Mouse (Mus musculus): ENCODE measurements around the gene Cfap161. TPM values are rescaled to one million over a fixed set of nuclear protein-coding genes. Genes with fewer than 3 reads are reported as not detected.

The Cfap161 gene
- 3.6 and 5.2 TPM in 2 replicates for polyA plus RNA-seq (2014; fragmentation: Nextera tagmentation; extraction: Ambion mirVana)

- Histone ChIP-seq H3K27ac (ENCODE audit: low read depth, low read length) (no peak within 1 kb of the TSS), H3K36me3 (ENCODE audit: control insufficient read depth, insufficient read depth, low read length) (no peaks in the 10 kb centered on the region), H3K4me3 (ENCODE audit: low read depth, low read length) (no peak within 1 kb of the TSS), H3K4me2 (peak within 1 kb of the TSS; percentile 51), H3K4me1 (ENCODE audit: control insufficient read depth, insufficient read depth, low read length) (peaks cover 9% of the 10 kb centered on the region), H3K9ac (ENCODE audit: low read depth, low read length) (no peak within 1 kb of the TSS), H3K9me3 (replicated peaks; ENCODE audit: control insufficient read depth, low read length) (no peaks in the 10 kb centered on the region), H3K27me3 (ENCODE audit: control insufficient read depth, insufficient read depth, low read length) (no peaks in the 10 kb centered on the region)
- ATAC-seq (replicated peaks; ENCODE audit: insufficient number of reproducible peaks, low FRiP score, low TSS enrichment), result peak; percentile 76
- WGBS (ENCODE audit: insufficient replicate concordance), result 9% methylated on average over 14 of the region's 14 CpGs
Observed at GRCm38 (mm10) chr7:83794705-83795104, at the start of gene Cfap161. TSS of gene Cfap161 (minus strand) at chr7:83794880.

DNA sequence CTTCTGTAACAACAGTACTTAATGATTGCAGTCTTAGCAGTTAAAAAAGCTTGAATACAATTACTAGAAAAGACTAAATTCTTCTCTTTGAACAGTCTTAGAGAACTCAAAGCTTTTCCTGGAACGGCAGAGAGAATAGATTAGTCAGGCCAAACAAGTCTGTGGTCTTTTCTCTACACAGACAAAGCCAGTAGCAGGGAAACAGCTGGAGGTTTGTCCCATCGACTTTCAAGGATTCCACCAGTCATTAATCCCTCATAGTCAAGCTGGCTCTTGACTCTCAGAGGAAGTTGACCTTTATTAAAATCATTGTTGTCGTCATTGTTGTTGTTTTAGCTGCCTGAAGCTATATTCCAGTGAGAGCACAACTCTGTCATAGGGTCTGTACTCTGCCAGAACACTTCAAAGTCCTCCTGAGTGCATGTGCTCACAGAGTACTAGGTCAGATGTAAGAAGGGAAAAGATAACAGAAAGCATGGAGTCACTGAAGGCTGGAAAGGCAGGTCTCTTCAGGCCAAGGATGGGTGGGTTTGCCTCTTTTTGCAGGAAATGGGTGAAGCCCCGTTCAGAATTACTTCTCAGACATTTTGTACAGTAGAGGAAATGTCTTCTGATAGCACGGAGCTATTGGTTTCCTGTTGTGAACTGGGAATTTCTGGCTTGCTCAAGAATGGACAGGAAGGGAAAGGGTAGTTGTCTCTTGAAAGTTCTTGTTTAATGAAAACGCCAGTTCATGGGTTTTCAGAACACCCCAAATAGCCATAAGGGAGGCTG, 48.0 kb upstream of the Cfap161 start:
- Histone ChIP-seq H3K36me3 (ENCODE audit: control insufficient read depth, insufficient read depth, low read length) (no peaks in the 10 kb centered on the region), H3K4me2 (no peak overlapping the region), H3K27me3 (ENCODE audit: control insufficient read depth, insufficient read depth, low read length) (no peaks in the 10 kb centered on the region), H3K4me1 (ENCODE audit: control insufficient read depth, insufficient read depth, low read length) (peaks cover 10% of the 10 kb centered on the region), H3K4me3 (ENCODE audit: low read depth, low read length) (no peak overlapping the region), H3K9me3 (replicated peaks; ENCODE audit: control insufficient read depth, low read length) (no peaks in the 10 kb centered on the region), H3K27ac (ENCODE audit: low read depth, low read length) (peak overlapping the region; percentile 30; the same call in 1 of the 2 replicates), H3K9ac (ENCODE audit: low read depth, low read length) (no peak overlapping the region)
- WGBS (ENCODE audit: insufficient replicate concordance), result 53% methylated on average over 6 of the region's 6 CpGs
- 0 out of 2 replicates have a peak, but pooled peaks have one; percentile 18 for ATAC-seq (replicated peaks; ENCODE audit: insufficient number of reproducible peaks, low FRiP score, low TSS enrichment)

GRCm38 (mm10) chr7:83840076-83840475, 45.4 kb upstream of the Cfap161 start:
- no peak overlapping the region for H3K4me2 ChIP-seq
- H3K4me1 ChIP-seq (ENCODE audit: control insufficient read depth, insufficient read depth, low read length), result peaks cover 10% of the 10 kb centered on the region
- H3K27ac ChIP-seq (ENCODE audit: low read depth, low read length), result no peak overlapping the region
- no peak overlapping the region for H3K9ac ChIP-seq (ENCODE audit: low read depth, low read length)
- H3K4me3 ChIP-seq (ENCODE audit: low read depth, low read length), result no peak overlapping the region
- H3K9me3 ChIP-seq (replicated peaks; ENCODE audit: control insufficient read depth, low read length), result no peaks in the 10 kb centered on the region
- H3K36me3 ChIP-seq (ENCODE audit: control insufficient read depth, insufficient read depth, low read length), result no peaks in the 10 kb centered on the region
- no peak for ATAC-seq (replicated peaks; ENCODE audit: insufficient number of reproducible peaks, low FRiP score, low TSS enrichment)
- no peaks in the 10 kb centered on the region for H3K27me3 ChIP-seq (ENCODE audit: control insufficient read depth, insufficient read depth, low read length)
- WGBS (ENCODE audit: insufficient replicate concordance), result 75% methylated on average over 2 of the region's 2 CpGs

DNA sequence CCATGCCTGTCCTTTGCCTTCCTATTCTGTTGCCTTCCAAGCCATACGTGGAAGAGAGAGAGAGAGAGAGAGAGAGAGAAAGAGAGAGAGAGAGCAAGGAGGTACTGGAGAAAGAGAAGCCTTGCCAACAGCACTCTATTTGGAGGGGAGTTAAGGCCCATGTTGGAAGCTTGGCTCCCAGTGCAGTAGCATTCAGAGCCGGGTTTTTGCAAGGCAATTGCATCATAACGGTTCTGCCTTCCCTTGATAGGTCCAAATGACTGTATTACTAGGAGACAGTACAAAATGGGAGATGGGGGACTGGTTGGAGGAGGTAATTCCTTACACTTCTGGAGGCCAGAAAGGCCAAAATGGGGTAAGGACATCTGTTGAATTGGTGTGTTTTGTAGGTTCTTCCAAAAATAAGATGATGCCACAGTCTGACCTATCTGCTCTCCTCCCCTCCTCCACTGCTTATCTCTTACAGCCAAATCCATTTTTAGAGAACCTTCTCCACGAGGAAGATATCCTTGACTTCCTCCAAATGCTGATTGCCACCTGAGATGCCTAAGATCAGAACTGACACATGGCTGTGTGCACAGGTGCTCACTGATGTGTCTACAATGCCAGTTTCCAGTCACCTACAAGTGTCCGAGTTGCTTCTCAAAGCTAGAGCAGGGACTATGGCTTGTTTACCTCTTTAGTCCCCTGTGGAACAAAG, 44.0 kb upstream of the Cfap161 start:
- Histone ChIP-seq H3K4me1 (ENCODE audit: control insufficient read depth, insufficient read depth, low read length) (peaks cover 10% of the 10 kb centered on the region), H3K4me2 (no peak overlapping the region), H3K27me3 (ENCODE audit: control insufficient read depth, insufficient read depth, low read length) (no peaks in the 10 kb centered on the region), H3K36me3 (ENCODE audit: control insufficient read depth, insufficient read depth, low read length) (no peaks in the 10 kb centered on the region), H3K27ac (ENCODE audit: low read depth, low read length) (no peak overlapping the region), H3K9me3 (replicated peaks; ENCODE audit: control insufficient read depth, low read length) (no peaks in the 10 kb centered on the region), H3K9ac (ENCODE audit: low read depth, low read length) (no peak overlapping the region), H3K4me3 (ENCODE audit: low read depth, low read length) (no peak overlapping the region)
- 62% methylated on average over 5 of the region's 5 CpGs for WGBS (ENCODE audit: insufficient replicate concordance)
- no peak for ATAC-seq (replicated peaks; ENCODE audit: insufficient number of reproducible peaks, low FRiP score, low TSS enrichment)

GRCm38 (mm10) chr7:83829355-83829754, 34.7 kb upstream of the Cfap161 start:
- no peaks in the 10 kb centered on the region for H3K36me3 ChIP-seq (ENCODE audit: control insufficient read depth, insufficient read depth, low read length)
- H3K4me3 ChIP-seq (ENCODE audit: low read depth, low read length), result no peak overlapping the region
- no peak overlapping the region for H3K4me2 ChIP-seq
- H3K27ac ChIP-seq (ENCODE audit: low read depth, low read length), result no peak overlapping the region
- peaks cover 5% of the 10 kb centered on the region; the same call in 1 of the 2 replicates for H3K4me1 ChIP-seq (ENCODE audit: control insufficient read depth, insufficient read depth, low read length)
- no peak for ATAC-seq (replicated peaks; ENCODE audit: insufficient number of reproducible peaks, low FRiP score, low TSS enrichment)
- H3K9ac ChIP-seq (ENCODE audit: low read depth, low read length), result no peak overlapping the region
- H3K27me3 ChIP-seq (ENCODE audit: control insufficient read depth, insufficient read depth, low read length), result no peaks in the 10 kb centered on the region
- no peaks in the 10 kb centered on the region for H3K9me3 ChIP-seq (replicated peaks; ENCODE audit: control insufficient read depth, low read length)
- 87% methylated on average over 7 of the region's 7 CpGs for WGBS (ENCODE audit: insufficient replicate concordance)

DNA sequence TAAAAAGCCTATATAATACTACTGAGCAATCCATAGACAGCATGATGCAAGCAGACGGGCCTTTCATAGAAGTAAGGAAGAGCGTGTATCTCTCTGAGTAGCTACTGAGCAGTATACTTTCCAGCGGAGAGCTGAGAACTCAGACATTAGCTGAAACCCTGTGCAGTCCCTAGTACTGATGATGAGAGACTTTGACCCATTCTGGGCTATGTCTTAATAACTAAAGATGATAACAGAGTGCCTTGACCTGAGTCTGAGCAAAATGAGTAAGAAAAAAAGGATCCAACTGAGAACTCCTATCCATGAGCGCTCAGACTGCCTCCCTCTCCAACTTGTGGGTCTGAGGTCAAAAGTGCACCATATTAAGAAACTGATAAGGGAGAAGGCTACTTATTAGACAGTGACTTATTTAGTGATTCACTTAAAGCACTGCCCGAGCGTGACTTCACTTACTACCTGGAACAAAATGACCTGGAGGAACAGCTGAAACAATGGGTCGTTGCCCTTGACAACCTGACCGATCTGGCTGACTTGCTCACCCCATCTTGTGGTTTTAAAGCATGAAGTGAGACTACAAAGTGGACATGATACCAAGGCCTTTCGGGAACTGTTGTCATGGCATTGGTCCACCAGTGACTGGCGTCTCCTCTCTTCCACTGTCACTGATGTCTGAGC, 32.9 kb upstream of the Cfap161 start:
- H3K27ac ChIP-seq (ENCODE audit: low read depth, low read length), result no peak overlapping the region
- ATAC-seq (replicated peaks; ENCODE audit: insufficient number of reproducible peaks, low FRiP score, low TSS enrichment), result no peak
- H3K27me3 ChIP-seq (ENCODE audit: control insufficient read depth, insufficient read depth, low read length), result no peaks in the 10 kb centered on the region
- 73% methylated on average over 10 of the region's 10 CpGs for WGBS (ENCODE audit: insufficient replicate concordance)
- H3K4me2 ChIP-seq, result no peak overlapping the region
- H3K9ac ChIP-seq (ENCODE audit: low read depth, low read length), result no peak overlapping the region
- H3K9me3 ChIP-seq (replicated peaks; ENCODE audit: control insufficient read depth, low read length), result 0 out of 2 replicates have a peak, but pooled peaks cover under 1% of the 10 kb centered on the region
- peaks cover 5% of the 10 kb centered on the region; the same call in 1 of the 2 replicates for H3K4me1 ChIP-seq (ENCODE audit: control insufficient read depth, insufficient read depth, low read length)
- no peak overlapping the region for H3K4me3 ChIP-seq (ENCODE audit: low read depth, low read length)
- no peaks in the 10 kb centered on the region for H3K36me3 ChIP-seq (ENCODE audit: control insufficient read depth, insufficient read depth, low read length)

GRCm38 (mm10) chr7:83826808-83827207, 32.1 kb upstream of the Cfap161 start:
- WGBS (ENCODE audit: insufficient replicate concordance), result 71% methylated on average over 2 of the region's 2 CpGs
- ATAC-seq (replicated peaks; ENCODE audit: insufficient number of reproducible peaks, low FRiP score, low TSS enrichment), result no peak

DNA sequence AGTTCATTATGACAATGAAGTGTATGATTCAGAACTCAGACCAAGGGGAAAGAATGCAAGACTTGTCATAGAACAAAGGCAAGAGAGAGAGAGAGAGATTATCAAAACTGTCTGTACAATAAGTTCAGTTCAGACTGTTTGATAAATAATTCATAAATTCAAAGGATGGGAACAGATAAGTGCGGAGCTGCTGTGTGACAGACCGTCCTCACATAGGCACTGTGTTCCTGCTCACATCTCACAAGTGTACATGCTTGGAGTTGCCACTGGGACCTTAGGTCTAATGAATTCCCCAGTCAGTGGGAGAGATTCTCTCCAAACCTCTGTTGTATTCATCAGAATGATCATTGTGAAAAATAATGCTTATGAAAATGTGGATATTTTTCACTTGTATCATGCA, 27.3 kb upstream of the Cfap161 start:
- ATAC-seq (replicated peaks; ENCODE audit: insufficient number of reproducible peaks, low FRiP score, low TSS enrichment), result no peak
- H3K4me3 ChIP-seq (ENCODE audit: low read depth, low read length), result no peak overlapping the region
- 0 out of 2 replicates have a peak, but pooled peaks cover 2% of the 10 kb centered on the region for H3K9me3 ChIP-seq (replicated peaks; ENCODE audit: control insufficient read depth, low read length)
- H3K36me3 ChIP-seq (ENCODE audit: control insufficient read depth, insufficient read depth, low read length), result no peaks in the 10 kb centered on the region
- H3K4me2 ChIP-seq, result no peak overlapping the region
- no peaks in the 10 kb centered on the region for H3K4me1 ChIP-seq (ENCODE audit: control insufficient read depth, insufficient read depth, low read length)
- 92% methylated on average over 2 of the region's 2 CpGs for WGBS (ENCODE audit: insufficient replicate concordance)
- no peak overlapping the region for H3K27ac ChIP-seq (ENCODE audit: low read depth, low read length)
- no peak overlapping the region for H3K9ac ChIP-seq (ENCODE audit: low read depth, low read length)
- H3K27me3 ChIP-seq (ENCODE audit: control insufficient read depth, insufficient read depth, low read length), result no peaks in the 10 kb centered on the region

More at GRCm38 (mm10) chr7:83826808-83827207, 32.1 kb upstream of the Cfap161 start:
- Histone ChIP-seq H3K9me3 (replicated peaks; ENCODE audit: control insufficient read depth, low read length) (0 out of 2 replicates have a peak, but pooled peaks cover 2% of the 10 kb centered on the region), H3K4me2 (no peak overlapping the region), H3K27me3 (ENCODE audit: control insufficient read depth, insufficient read depth, low read length) (no peaks in the 10 kb centered on the region), H3K27ac (ENCODE audit: low read depth, low read length) (no peak overlapping the region), H3K4me1 (ENCODE audit: control insufficient read depth, insufficient read depth, low read length) (peaks cover 5% of the 10 kb centered on the region; the same call in 1 of the 2 replicates), H3K4me3 (ENCODE audit: low read depth, low read length) (no peak overlapping the region), H3K9ac (ENCODE audit: low read depth, low read length) (no peak overlapping the region), H3K36me3 (ENCODE audit: control insufficient read depth, insufficient read depth, low read length) (no peaks in the 10 kb centered on the region)

All from heart, embryonic 11.5 days (tissue).